Mouse (Mus musculus) kidney, embryonic 15.5 days (tissue): Measurements from ENCODE around the gene Nav2. TPM values are rescaled to one million over a fixed set of nuclear protein-coding genes. Genes with fewer than 3 reads are reported as not detected.

ENCODE experiments used
- ATAC-seq: fragments of 200-750 bp; cut with Nextera tagmentation; replicated peaks from 2 replicates; pipeline ENCODE4 v1.8.0; 2017; ENCODE audit warnings: moderate TSS enrichment; ENCODE audit not compliant: low FRiP score
- H3K27ac ChIP-seq: fragments of 300-500 bp; sonication (generic); 2 replicates; pipeline ENCODE4 v1.5.1; 2015; ENCODE audit warnings: mild to moderate bottlenecking, inconsistent platforms
- H3K27me3 ChIP-seq: fragments of 300-500 bp; sonication (generic); 2 replicates; pipeline ENCODE4 v1.6.1; 2015; ENCODE audit warnings: inconsistent platforms
- H3K36me3 ChIP-seq: fragments of 300-500 bp; sonication (generic); 2 replicates; pipeline ENCODE4 v1.6.1; 2015; ENCODE audit warnings: inconsistent platforms
- H3K4me1 ChIP-seq: fragments of 300-500 bp; sonication (generic); 2 replicates; pipeline ENCODE4 v1.6.1; 2015; ENCODE audit warnings: inconsistent platforms
- H3K4me2 ChIP-seq: fragments of 300-500 bp; sonication (generic); 2 replicates; pipeline ENCODE4 v1.6.1; 2015; ENCODE audit warnings: moderate library complexity, mild to moderate bottlenecking, inconsistent platforms
- H3K4me3 ChIP-seq: fragments of 300-500 bp; sonication (generic); replicated peaks from 2 replicates; pipeline ENCODE4 v1.5.1; 2015; ENCODE audit warnings: mild to moderate bottlenecking, inconsistent platforms
- H3K9ac ChIP-seq: fragments of 300-500 bp; sonication (generic); 2 replicates; pipeline ENCODE4 v1.6.1; 2015; ENCODE audit warnings: mild to moderate bottlenecking, inconsistent platforms
- H3K9me3 ChIP-seq: fragments of 300-500 bp; sonication (generic); replicated peaks from 2 replicates; pipeline ENCODE4 v1.6.1; 2016; ENCODE audit warnings: inconsistent platforms
- WGBS: fragments of 180-500 bp; shearing (Covaris S2); methylation state at CpG from one replicate; pipeline ENCODE4 v1.1.7; 2015; ENCODE audit warnings: mixed read lengths; 5-methylcytosine and 5-hydroxymethylcytosine counted together
- polyA plus RNA-seq: library from polyadenylated mRNA; unstranded; fragments of >200 nt; fragmentation: Nextera tagmentation; extraction: Ambion mirVana; gene quantifications from 2 replicates; pipeline ENCODE4 v1.2.1, GENCODE M21; 2015

Nav2 gene
- 27.0 and 28.8 TPM in 2 replicates for polyA plus RNA-seq

GRCm38 (mm10) chr7:48908521-48909341, at the start of gene Nav2:
Gene Nav2 (plus strand): TSS chr7:48908716.
- no peaks in the 10 kb centered on the region for H3K36me3 ChIP-seq
- H3K4me3 ChIP-seq: no peak within 1 kb of the TSS
- no peak for ATAC-seq
- WGBS: 63% methylated on average over 8 of the region's 8 CpGs
- no peak within 1 kb of the TSS for H3K9ac ChIP-seq
- no peaks in the 10 kb centered on the region for H3K9me3 ChIP-seq
- no peaks in the 10 kb centered on the region for H3K27me3 ChIP-seq
- 0 out of 2 replicates have a peak, but pooled peaks cover 2% of the 10 kb centered on the region for H3K4me1 ChIP-seq
- no peak within 1 kb of the TSS for H3K4me2 ChIP-seq
- no peak within 1 kb of the TSS for H3K27ac ChIP-seq

GRCm38 (mm10) chr7:48859362-48859761, 49.2 kb upstream of the Nav2 start:
- H3K4me2 ChIP-seq: no peak overlapping the region
- 83% methylated on average over 4 of the region's 4 CpGs for WGBS
- no peak overlapping the region for H3K4me3 ChIP-seq

GRCm38 (mm10) chr7:48860948-48861347, 47.6 kb upstream of the Nav2 start:
- Histone ChIP-seq H3K4me1 (no peaks in the 10 kb centered on the region), H3K27me3 (no peaks in the 10 kb centered on the region), H3K9ac (no peak overlapping the region), H3K4me3 (no peak overlapping the region), H3K36me3 (peaks cover 15% of the 10 kb centered on the region), H3K27ac (no peak overlapping the region), H3K9me3 (no peaks in the 10 kb centered on the region), H3K4me2 (no peak overlapping the region)
- no peak for ATAC-seq
- WGBS: 8% methylated on average over 1 of the region's 1 CpGs

More at GRCm38 (mm10) chr7:48859362-48859761, 49.2 kb upstream of the Nav2 start:
- Histone ChIP-seq H3K9me3 (no peaks in the 10 kb centered on the region), H3K36me3 (peaks cover under 1% of the 10 kb centered on the region; the same call in 1 of the 2 replicates), H3K27ac (no peak overlapping the region), H3K4me1 (no peaks in the 10 kb centered on the region), H3K9ac (no peak overlapping the region), H3K27me3 (no peaks in the 10 kb centered on the region)
- ATAC-seq: no peak

- WGBS: 88% methylated on average over 4 of the region's 4 CpGs
- Histone ChIP-seq H3K9ac (no peak overlapping the region), H3K9me3 (no peaks in the 10 kb centered on the region), H3K36me3 (peaks cover 23% of the 10 kb centered on the region), H3K4me3 (no peak overlapping the region), H3K4me1 (no peaks in the 10 kb centered on the region), H3K4me2 (no peak overlapping the region), H3K27me3 (no peaks in the 10 kb centered on the region), H3K27ac (no peak overlapping the region)
- ATAC-seq: no peak
Measured at GRCm38 (mm10) chr7:48861796-48862195, 46.7 kb upstream of the Nav2 start.

- peaks cover 48% of the 10 kb centered on the region for H3K36me3 ChIP-seq
- H3K4me2 ChIP-seq: no peak overlapping the region
- H3K9ac ChIP-seq: no peak overlapping the region
- H3K27ac ChIP-seq: no peak overlapping the region
- H3K9me3 ChIP-seq: no peaks in the 10 kb centered on the region
- no peak overlapping the region for H3K4me3 ChIP-seq
- H3K27me3 ChIP-seq: no peaks in the 10 kb centered on the region
- no peak for ATAC-seq
- no peaks in the 10 kb centered on the region for H3K4me1 ChIP-seq
Measured at GRCm38 (mm10) chr7:48864199-48864598, 44.3 kb upstream of the Nav2 start.

- no peaks in the 10 kb centered on the region for H3K9me3 ChIP-seq
- no peaks in the 10 kb centered on the region for H3K27me3 ChIP-seq
- WGBS: 82% methylated on average over 9 of the region's 9 CpGs
- no peaks in the 10 kb centered on the region for H3K4me1 ChIP-seq
- no peak overlapping the region for H3K27ac ChIP-seq
- no peak for ATAC-seq
- H3K9ac ChIP-seq: no peak overlapping the region
- H3K4me3 ChIP-seq: no peak overlapping the region
- peaks cover 54% of the 10 kb centered on the region for H3K36me3 ChIP-seq
- no peak overlapping the region for H3K4me2 ChIP-seq
Measured at GRCm38 (mm10) chr7:48864671-48865458, 43.7 kb upstream of the Nav2 start.

- Histone ChIP-seq H3K36me3 (peaks cover 81% of the 10 kb centered on the region), H3K4me3 (no peak overlapping the region), H3K27me3 (no peaks in the 10 kb centered on the region), H3K4me1 (no peaks in the 10 kb centered on the region), H3K9ac (no peak overlapping the region), H3K27ac (no peak overlapping the region), H3K9me3 (no peaks in the 10 kb centered on the region), H3K4me2 (no peak overlapping the region)
- no peak for ATAC-seq
- 91% methylated on average over 18 of the region's 18 CpGs for WGBS
Measured at GRCm38 (mm10) chr7:48867576-48867975, 40.9 kb upstream of the Nav2 start.

GRCm38 (mm10) chr7:48870144-48870543, 38.4 kb upstream of the Nav2 start:
- Histone ChIP-seq H3K4me1 (no peaks in the 10 kb centered on the region), H3K9ac (no peak overlapping the region), H3K4me3 (no peak overlapping the region), H3K9me3 (no peaks in the 10 kb centered on the region), H3K36me3 (peaks cover 100% of the 10 kb centered on the region), H3K27me3 (no peaks in the 10 kb centered on the region), H3K27ac (no peak overlapping the region), H3K4me2 (no peak overlapping the region)
- ATAC-seq: no peak
- WGBS: 55% methylated on average over 6 of the region's 6 CpGs

- H3K27me3 ChIP-seq: no peaks in the 10 kb centered on the region
- no peaks in the 10 kb centered on the region for H3K9me3 ChIP-seq
- H3K4me2 ChIP-seq: no peak overlapping the region
- ATAC-seq: no peak
- no peak overlapping the region for H3K9ac ChIP-seq
- H3K4me1 ChIP-seq: no peaks in the 10 kb centered on the region
- H3K4me3 ChIP-seq: no peak overlapping the region
- peaks cover 100% of the 10 kb centered on the region for H3K36me3 ChIP-seq
- 94% methylated on average over 21 of the region's 21 CpGs for WGBS
- no peak overlapping the region for H3K27ac ChIP-seq
Measured at GRCm38 (mm10) chr7:48870579-48871180, 37.8 kb upstream of the Nav2 start.

GRCm38 (mm10) chr7:48871292-48871691, 37.2 kb upstream of the Nav2 start:
- Histone ChIP-seq H3K4me3 (no peak overlapping the region), H3K9me3 (no peaks in the 10 kb centered on the region), H3K27me3 (no peaks in the 10 kb centered on the region), H3K9ac (no peak overlapping the region), H3K27ac (no peak overlapping the region), H3K4me2 (no peak overlapping the region), H3K36me3 (peaks cover 99% of the 10 kb centered on the region), H3K4me1 (no peaks in the 10 kb centered on the region)
- WGBS: 93% methylated on average over 11 of the region's 11 CpGs
- ATAC-seq: no peak

- 93% methylated on average over 14 of the region's 14 CpGs for WGBS
- no peak for ATAC-seq
- H3K9me3 ChIP-seq: no peaks in the 10 kb centered on the region
- H3K4me1 ChIP-seq: peaks cover 26% of the 10 kb centered on the region
- no peak overlapping the region for H3K9ac ChIP-seq
- peaks cover 82% of the 10 kb centered on the region for H3K36me3 ChIP-seq
- H3K27ac ChIP-seq: no peak overlapping the region
- H3K4me2 ChIP-seq: no peak overlapping the region
- no peak overlapping the region for H3K4me3 ChIP-seq
- H3K27me3 ChIP-seq: no peaks in the 10 kb centered on the region
Measured at GRCm38 (mm10) chr7:48875096-48875495, 33.4 kb upstream of the Nav2 start.

GRCm38 (mm10) chr7:48876526-48876925, 32.0 kb upstream of the Nav2 start:
- Histone ChIP-seq H3K4me1 (peaks cover 30% of the 10 kb centered on the region), H3K27ac (no peak overlapping the region), H3K27me3 (no peaks in the 10 kb centered on the region), H3K4me2 (no peak overlapping the region), H3K9me3 (no peaks in the 10 kb centered on the region), H3K4me3 (no peak overlapping the region), H3K9ac (no peak overlapping the region), H3K36me3 (peaks cover 68% of the 10 kb centered on the region)
- no peak for ATAC-seq
- WGBS: 68% methylated on average over 4 of the region's 4 CpGs
